Mouse (Mus musculus) heart, embryonic 16.5 days (tissue): ENCODE measurements around the gene Gm28041. TPM values are rescaled to one million over a fixed set of nuclear protein-coding genes. Genes with fewer than 3 reads are reported as not detected.
"Not testable (repeated sequence)": the region's sequence is repeated elsewhere in the genome, so short reads cannot be mapped to it uniquely, and the experiment has no call there.

Source experiments
- ATAC-seq: fragments of 200-750 bp; cut with Nextera tagmentation; replicated peaks from 2 replicates; pipeline ENCODE4 v1.8.0; 2017; ENCODE audit warnings: moderate number of reproducible peaks; ENCODE audit not compliant: insufficient read depth, low FRiP score; ENCODE audit errors: extremely low read depth
- H3K27ac ChIP-seq: fragments of 300-500 bp; sonication (generic); 2 replicates; pipeline ENCODE4 v1.5.1; 2014; ENCODE audit warnings: mild to moderate bottlenecking, low read length, control low read depth, moderate library complexity
- H3K27me3 ChIP-seq: fragments of 300-500 bp; sonication (generic); 2 replicates; pipeline ENCODE4 v1.6.1; 2014; ENCODE audit warnings: low read length, mixed read lengths; ENCODE audit not compliant: control insufficient read depth, insufficient read depth
- H3K36me3 ChIP-seq: fragments of 300-500 bp; sonication (generic); 2 replicates; pipeline ENCODE4 v1.6.1; 2014; ENCODE audit not compliant: control insufficient read depth, insufficient read depth
- H3K4me1 ChIP-seq: fragments of 300-500 bp; sonication (generic); 2 replicates; pipeline ENCODE4 v1.6.1; 2014; ENCODE audit warnings: low read length, mixed read lengths; ENCODE audit not compliant: control insufficient read depth, insufficient read depth
- H3K4me2 ChIP-seq: fragments of 300-500 bp; sonication (generic); 2 replicates; pipeline ENCODE4 v1.6.1; 2014; ENCODE audit warnings: low read depth, mild to moderate bottlenecking, control low read depth, low read length
- H3K4me3 ChIP-seq: fragments of 300-500 bp; sonication (generic); 2 replicates; pipeline ENCODE4 v1.5.1; 2014; ENCODE audit warnings: mild to moderate bottlenecking, control low read depth, low read length
- H3K9ac ChIP-seq: fragments of 300-500 bp; sonication (generic); 2 replicates; pipeline ENCODE4 v1.6.1; 2014; ENCODE audit warnings: low read length, control low read depth
- H3K9me3 ChIP-seq: fragments of 300-500 bp; sonication (generic); replicated peaks from 2 replicates; pipeline ENCODE4 v1.6.1; 2016; ENCODE audit warnings: low read length; ENCODE audit not compliant: control insufficient read depth
- WGBS: fragments of 180-500 bp; shearing (Covaris S2); extraction: QIAGEN DNeasy Blood & Tissue Kit; methylation state at CpG from one replicate; pipeline ENCODE4 v1.1.7; 2014; 5-methylcytosine and 5-hydroxymethylcytosine counted together
- polyA plus RNA-seq: library from polyadenylated mRNA; unstranded; fragments of >200 nt; fragmentation: Nextera tagmentation; extraction: Ambion mirVana; gene quantifications from 2 replicates; pipeline ENCODE4 v1.2.1, GENCODE M21; 2015

Gm28041 gene
- polyA plus RNA-seq, 1 experiment from 2014 or later: not detected

DNA sequence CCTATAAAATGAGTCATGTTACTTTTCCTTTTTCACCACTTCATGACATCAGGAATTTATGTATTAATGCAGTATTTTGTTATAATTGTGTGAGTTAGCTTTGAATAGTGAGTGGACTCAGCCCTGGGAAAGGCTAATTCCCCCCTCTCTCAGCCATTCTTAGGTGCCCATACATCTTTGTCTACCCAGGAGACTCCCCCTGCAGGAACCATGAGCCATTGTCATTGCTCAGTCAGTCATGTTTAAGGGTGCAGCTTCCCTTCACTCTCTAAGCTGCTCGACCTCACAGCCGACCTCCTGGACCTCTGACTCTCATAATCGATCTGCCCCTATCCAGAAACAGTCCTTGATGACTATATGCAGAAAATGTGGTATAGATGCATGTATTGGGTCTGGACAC lies 722 bp upstream of the Gm28041 start:
- H3K9ac ChIP-seq, H3K27ac ChIP-seq, ATAC-seq, H3K36me3 ChIP-seq, H3K9me3 ChIP-seq, H3K4me1 ChIP-seq, H3K4me2 ChIP-seq, H3K27me3 ChIP-seq, H3K4me3 ChIP-seq: not testable (repeated sequence)
- 77% methylated on average over 3 of the region's 3 CpGs for WGBS

DNA sequence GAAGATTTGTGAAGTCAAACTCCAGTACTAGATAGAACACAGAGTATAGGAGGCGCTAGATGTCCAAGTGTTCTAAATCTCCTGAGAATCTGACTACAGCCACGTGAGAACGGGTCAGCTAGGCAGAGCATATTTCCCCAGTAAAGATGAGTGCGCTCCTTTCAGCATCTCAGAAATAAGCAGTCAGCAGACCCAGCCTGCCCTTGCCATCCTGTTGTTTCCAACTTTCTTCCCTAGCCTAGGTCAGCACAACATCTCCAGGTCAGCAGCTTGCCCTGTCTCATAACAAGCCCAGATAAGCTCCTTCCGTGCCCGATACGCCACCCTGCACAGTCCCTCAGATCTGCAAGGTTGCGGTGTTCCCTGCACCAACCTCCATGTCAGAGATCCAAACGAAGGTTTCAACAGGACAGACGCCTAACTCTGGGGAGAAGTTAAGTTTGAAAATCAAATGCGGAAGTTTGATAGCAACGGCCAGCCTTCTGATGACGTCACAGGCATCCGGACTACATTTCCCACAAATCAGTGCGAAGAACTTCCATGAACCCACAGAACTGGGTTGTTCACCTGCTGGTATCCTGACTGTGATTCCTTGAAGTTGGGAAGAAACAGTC lies 15.3 kb downstream of the Gm28041 start, which contains the start of the genes Gm28044 and Zfp953:
TSS of gene Gm28044 (minus strand) at position 406 of the 614 bp plus-strand sequence.
TSS of gene Zfp953 (minus strand) at position 475 of the 614 bp plus-strand sequence.
- peak within 1 kb of the TSS; percentile 82 for H3K9ac ChIP-seq
- H3K4me1 ChIP-seq: peaks cover 7% of the 10 kb centered on the region; the same call in 1 of the 2 replicates
- H3K4me2 ChIP-seq: peak within 1 kb of the TSS; percentile 81
- no peaks in the 10 kb centered on the region for H3K36me3 ChIP-seq
- no peaks in the 10 kb centered on the region for H3K27me3 ChIP-seq
- peak; percentile 86 for ATAC-seq
- H3K9me3 ChIP-seq: no peaks in the 10 kb centered on the region
- 0% methylated on average over 15 of the region's 15 CpGs for WGBS
- peak within 1 kb of the TSS; percentile 71 for H3K27ac ChIP-seq
- peak within 1 kb of the TSS; percentile 83 for H3K4me3 ChIP-seq

DNA sequence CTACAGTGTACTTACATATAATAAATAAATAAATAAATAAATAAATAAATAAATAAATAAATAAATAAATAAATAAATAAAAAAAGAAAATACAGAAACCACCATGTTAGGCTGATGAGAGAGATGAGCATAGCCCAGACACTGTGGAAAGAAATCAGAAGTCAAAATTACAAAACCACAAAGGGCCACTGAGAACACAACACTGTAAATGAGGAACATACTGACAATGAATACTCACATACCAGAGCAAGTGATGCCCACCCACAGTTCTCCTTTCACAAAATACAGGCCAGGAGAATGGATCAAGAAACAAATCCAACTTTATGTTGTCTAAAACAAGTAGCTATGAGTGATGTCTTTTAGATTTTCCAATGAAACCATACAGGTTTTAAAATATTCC lies 23.7 kb downstream of the Gm28041 start:
- H3K36me3 ChIP-seq: no peaks in the 10 kb centered on the region
- no peaks in the 10 kb centered on the region for H3K9me3 ChIP-seq
- H3K9ac ChIP-seq: no peak overlapping the region
- H3K27me3 ChIP-seq: no peaks in the 10 kb centered on the region
- H3K4me1 ChIP-seq: no peaks in the 10 kb centered on the region
- H3K4me2 ChIP-seq: no peak overlapping the region
- H3K4me3 ChIP-seq: no peak overlapping the region
- H3K27ac ChIP-seq: no peak overlapping the region
- no peak for ATAC-seq

DNA sequence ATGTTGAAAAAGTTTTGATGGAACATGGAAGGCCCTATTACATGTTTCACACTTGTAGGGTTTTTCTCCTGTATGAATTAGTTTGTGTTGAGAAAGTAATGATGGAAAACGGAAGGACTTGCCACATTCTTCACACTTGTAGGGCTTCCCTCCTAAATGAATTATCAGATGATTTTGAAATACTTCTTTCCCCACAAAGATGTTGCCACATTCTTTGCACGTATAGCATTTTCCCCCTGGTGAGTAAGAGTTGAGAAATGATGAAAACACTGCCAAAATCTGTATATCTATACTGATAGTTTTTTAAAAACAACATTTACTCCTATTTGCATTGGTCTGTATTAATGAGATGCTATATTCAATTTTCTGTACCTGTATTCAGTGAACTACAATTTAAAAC lies 32.1 kb downstream of the Gm28041 start:
- H3K4me3 ChIP-seq: no peak overlapping the region
- H3K4me2 ChIP-seq: no peak overlapping the region
- ATAC-seq: no peak
- no peak overlapping the region for H3K9ac ChIP-seq
- no peaks in the 10 kb centered on the region for H3K4me1 ChIP-seq
- no peaks in the 10 kb centered on the region for H3K9me3 ChIP-seq
- peaks cover 11% of the 10 kb centered on the region for H3K36me3 ChIP-seq
- no peak overlapping the region for H3K27ac ChIP-seq
- H3K27me3 ChIP-seq: no peaks in the 10 kb centered on the region
- 78% methylated on average over 2 of the region's 2 CpGs for whole genome bisulfite sequencing

DNA sequence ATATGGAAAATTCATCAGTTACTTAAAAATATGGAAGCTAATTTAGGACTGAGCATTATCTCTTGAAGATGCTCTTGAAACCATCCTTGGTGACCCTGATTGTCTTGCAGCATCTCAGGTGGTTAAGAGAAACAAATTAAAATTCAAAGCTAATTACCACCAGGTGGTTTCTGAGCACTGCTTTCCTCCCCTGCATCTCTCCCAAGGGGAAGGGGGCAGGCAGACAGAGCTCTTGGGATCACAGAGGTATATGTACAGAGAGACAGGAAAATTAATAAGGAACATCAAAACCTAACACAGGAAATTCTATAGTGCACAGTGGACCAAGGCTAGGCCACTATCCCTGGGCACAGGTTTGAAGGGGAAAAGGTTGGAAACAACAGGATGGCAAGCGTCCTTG lies 42.7 kb downstream of the Gm28041 start:
- H3K9me3 ChIP-seq: no peaks in the 10 kb centered on the region
- H3K27ac ChIP-seq: peak overlapping the region; percentile 71
- peak overlapping the region; percentile 57 for H3K4me3 ChIP-seq
- peaks cover 9% of the 10 kb centered on the region for H3K4me1 ChIP-seq
- peak; percentile 5; the same call in 1 of the 2 replicates for ATAC-seq
- WGBS: 55% methylated on average over 1 of the region's 1 CpGs
- peak overlapping the region; percentile 67 for H3K4me2 ChIP-seq
- H3K9ac ChIP-seq: peak overlapping the region; percentile 66
- no peaks in the 10 kb centered on the region for H3K27me3 ChIP-seq
- H3K36me3 ChIP-seq: no peaks in the 10 kb centered on the region

DNA sequence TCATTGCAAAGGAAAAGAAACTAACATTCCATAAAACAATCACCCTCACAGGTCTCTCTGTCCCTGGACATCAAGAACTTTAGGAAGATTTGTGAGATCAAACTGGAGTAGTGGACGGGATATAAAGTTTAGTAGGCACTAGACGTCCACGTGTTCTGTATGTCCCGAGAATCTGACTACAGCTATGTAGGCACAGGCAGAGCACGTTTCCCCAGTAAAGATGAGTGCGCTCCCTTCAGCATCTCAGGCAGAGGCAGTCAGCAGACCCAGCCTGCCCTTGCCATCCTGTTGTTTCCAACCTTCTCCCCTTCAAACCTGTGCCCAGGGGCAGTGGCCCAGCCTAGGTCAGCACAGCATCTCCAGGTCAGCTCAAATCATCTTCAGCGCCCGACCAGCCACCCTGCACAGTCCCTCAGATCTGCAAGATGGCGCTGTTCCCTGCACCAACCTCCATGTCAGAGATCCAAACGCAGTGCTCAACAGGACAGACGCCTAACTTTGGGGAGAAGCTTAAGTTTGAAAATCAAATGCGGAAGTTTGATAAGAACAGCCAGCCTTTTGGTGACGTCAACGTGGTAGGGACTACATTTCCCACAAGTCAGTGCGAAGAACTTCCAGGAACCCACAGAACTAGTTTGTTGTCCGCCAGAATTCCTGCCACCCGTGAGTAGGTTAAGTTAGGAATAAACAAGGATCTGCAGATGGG lies 43.4 kb downstream of the Gm28041 start, which contains the start of gene Zfp595:
TSS of gene Zfp595 (minus strand) at position 552 of the 706 bp plus-strand sequence.
- Histone ChIP-seq H3K27me3 (no peaks in the 10 kb centered on the region), H3K9me3 (no peaks in the 10 kb centered on the region), H3K4me3 (peak within 1 kb of the TSS; percentile 57), H3K36me3 (no peaks in the 10 kb centered on the region), H3K9ac (peak within 1 kb of the TSS; percentile 66), H3K4me1 (peaks cover 9% of the 10 kb centered on the region), H3K4me2 (peak within 1 kb of the TSS; percentile 67), H3K27ac (peak within 1 kb of the TSS; percentile 71)
- ATAC-seq: peak; percentile 86
- 10% methylated on average over 17 of the region's 17 CpGs for WGBS

DNA sequence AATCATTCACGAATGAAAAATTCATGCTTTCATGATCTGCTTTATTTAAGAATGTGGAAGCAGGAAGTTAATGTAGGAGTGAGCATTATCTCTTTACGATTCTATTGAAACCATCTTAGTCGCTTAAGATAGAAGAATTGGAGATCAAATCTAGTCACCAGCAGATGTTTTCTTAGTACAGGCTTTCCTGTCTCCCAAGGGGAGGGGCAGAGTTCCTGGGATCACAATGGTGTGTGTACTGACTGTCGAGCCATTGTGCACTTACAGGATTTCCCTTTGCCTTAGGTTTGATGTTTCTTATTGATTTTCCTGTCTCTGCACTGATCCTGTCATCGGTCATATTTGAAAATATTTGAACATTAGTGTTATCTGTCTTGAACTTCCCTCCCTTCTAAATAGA lies 68.8 kb downstream of the Gm28041 start:
- 0 out of 2 replicates have a peak, but pooled peaks have one; percentile 38 for ATAC-seq
- Histone ChIP-seq H3K27ac (no peak overlapping the region; the same call in none of the 2 replicates), H3K27me3 (no peaks in the 10 kb centered on the region), H3K4me3 (peak overlapping the region; percentile 92), H3K36me3 (no peaks in the 10 kb centered on the region), H3K9me3 (peaks cover 1% of the 10 kb centered on the region; the same call in 1 of the 2 replicates), H3K4me1 (peaks cover 4% of the 10 kb centered on the region), H3K9ac (peak overlapping the region; percentile 90), H3K4me2 (peak overlapping the region; percentile 93)
- 26% methylated on average over 5 of the region's 5 CpGs for WGBS

DNA sequence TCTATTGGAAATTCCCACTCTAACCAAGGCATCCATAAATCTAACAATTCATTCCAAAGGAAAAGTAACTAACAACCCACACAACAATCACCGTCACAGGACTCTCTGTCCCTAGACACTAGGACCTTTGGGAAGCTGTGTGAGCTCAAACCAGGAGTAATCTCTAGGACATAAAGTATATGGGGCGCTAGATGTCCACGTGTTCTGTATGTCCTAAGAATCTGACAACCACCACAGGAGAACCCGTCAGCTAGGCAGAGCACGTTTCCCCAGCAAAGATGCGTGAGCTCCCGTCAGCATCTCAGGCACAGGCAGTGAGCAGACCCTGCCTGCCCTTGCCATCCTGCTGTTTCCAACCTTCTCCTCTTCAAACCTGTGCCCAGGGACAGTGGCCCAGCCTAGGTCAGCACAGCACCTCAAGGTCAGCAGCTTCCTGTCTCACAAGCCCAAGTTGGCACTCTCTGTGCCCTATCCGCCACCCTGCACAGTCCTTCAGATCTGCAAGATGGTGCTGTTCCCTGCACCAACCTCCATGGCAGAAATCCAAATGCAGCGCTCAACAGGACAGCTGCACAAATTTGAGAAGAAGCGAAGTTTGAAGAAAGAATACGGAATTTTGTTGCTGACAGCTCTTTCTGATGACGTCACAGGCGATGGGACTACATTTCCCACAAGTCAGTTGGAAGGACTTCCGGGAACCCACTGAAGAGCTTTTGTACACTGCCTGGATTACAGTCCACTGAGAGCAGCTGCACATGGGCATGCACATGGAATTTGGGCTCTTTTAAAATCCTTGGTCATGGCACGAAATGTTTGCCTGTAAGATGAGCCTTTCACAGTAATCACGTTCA lies 69.5 kb downstream of the Gm28041 start, which contains the start of gene Zfp457:
TSS of gene Zfp457 (minus strand) at position 664 of the 851 bp plus-strand sequence.
- Histone ChIP-seq H3K9me3 (no peaks in the 10 kb centered on the region), H3K27ac (peak within 1 kb of the TSS; percentile 82), H3K27me3 (no peaks in the 10 kb centered on the region), H3K9ac (peak within 1 kb of the TSS; percentile 90), H3K36me3 (no peaks in the 10 kb centered on the region), H3K4me2 (peak within 1 kb of the TSS; percentile 93), H3K4me1 (peaks cover 4% of the 10 kb centered on the region), H3K4me3 (peak within 1 kb of the TSS; percentile 92)
- WGBS: 8% methylated on average over 16 of the region's 16 CpGs
- ATAC-seq: peak; percentile 97
